Mouse (Mus musculus) cerebellum, postnatal 10 days (tissue): ENCODE data around the gene Nek6.
A peak's percentile ranks its signal among the peaks of the same experiment; 100 is the strongest.

Experiments
- DNase-seq, 2 experiments: peaks; one replicate each; pipeline ENCODE4 v3.0.0; 2021; ENCODE audit warnings: mixed read lengths in 2 of 2

The Nek6 gene

GRCm38 (mm10) chr2:38584514-38585378 is 73.3 kb downstream of the Nek6 start:
- peak; percentile 72 to 75 for DNase-seq

GRCm38 (mm10) chr2:38585379-38585736 is 73.9 kb downstream of the Nek6 start:
- DNase-seq = no peak

GRCm38 (mm10) chr2:38586733-38587132 is 75.3 kb downstream of the Nek6 start:
- DNase-seq = no peak

GRCm38 (mm10) chr2:38591751-38592459 is 80.5 kb downstream of the Nek6 start:
- peak; percentile 56 to 71 for DNase-seq

- no peak for DNase-seq
Observed at GRCm38 (mm10) chr2:38594874-38595273, 83.4 kb downstream of the Nek6 start.

GRCm38 (mm10) chr2:38597896-38598295 is 86.5 kb downstream of the Nek6 start:
- no peak for DNase-seq

- DNase-seq = no peak
Observed at GRCm38 (mm10) chr2:38598395-38598794, 87.0 kb downstream of the Nek6 start.

- no peak for DNase-seq
Observed at GRCm38 (mm10) chr2:38600842-38601241, 89.4 kb downstream of the Nek6 start.

GRCm38 (mm10) chr2:38607716-38608115 is 96.3 kb downstream of the Nek6 start:
- DNase-seq = no peak

GRCm38 (mm10) chr2:38608831-38609309 is 97.4 kb downstream of the Nek6 start:
- no peak for DNase-seq

- DNase-seq = no peak
Observed at GRCm38 (mm10) chr2:38609310-38609709, 97.9 kb downstream of the Nek6 start.

GRCm38 (mm10) chr2:38610161-38610560 is 98.7 kb downstream of the Nek6 start:
- no peak for DNase-seq

GRCm38 (mm10) chr2:38612596-38612995 is 101.2 kb downstream of the Nek6 start:
- no peak for DNase-seq

GRCm38 (mm10) chr2:38613576-38613975 is 102.1 kb downstream of the Nek6 start:
- DNase-seq = no peak

- DNase-seq = no peak
Observed at GRCm38 (mm10) chr2:38614437-38614836, 103.0 kb downstream of the Nek6 start.

- peak; percentile 26 to 45 for DNase-seq
Observed at GRCm38 (mm10) chr2:38616072-38616471, 104.6 kb downstream of the Nek6 start.

GRCm38 (mm10) chr2:38616956-38617872 is 105.8 kb downstream of the Nek6 start:
- DNase-seq = peak in 1 of 2 experiments; percentile 15

- DNase-seq = peak; percentile 38 to 55
Observed at GRCm38 (mm10) chr2:38619777-38620176, 108.3 kb downstream of the Nek6 start.

- no peak for DNase-seq
Observed at GRCm38 (mm10) chr2:38621076-38621475, 109.6 kb downstream of the Nek6 start.

- peak; percentile 52 to 61 for DNase-seq
Observed at GRCm38 (mm10) chr2:38621610-38622021, 110.2 kb downstream of the Nek6 start.

GRCm38 (mm10) chr2:38623411-38623810 is 112.0 kb downstream of the Nek6 start:
- no peak for DNase-seq

GRCm38 (mm10) chr2:38623821-38624590 is 112.6 kb downstream of the Nek6 start:
- no peak for DNase-seq
